Mouse (Mus musculus): ENCODE data around the gene Prss16. TPM values are rescaled to one million over a fixed set of nuclear protein-coding genes. Genes with fewer than 3 reads are reported as not detected.
A peak's percentile ranks its signal among the peaks of the same experiment; 100 is the strongest.

Gene Prss16
- polyA plus RNA-seq, 1 experiment = 0.22 TPM

- no peak for TF ChIP-seq POLR2A (IDR thresholded peaks at IDR 0.05; ENCODE audit: control insufficient read depth, low read depth, low read length)
- TF ChIP-seq CTCF (IDR thresholded peaks at IDR 0.05; ENCODE audit: control insufficient read depth, insufficient read depth, insufficient replicate concordance, low read depth, low read length) = no peak
- peaks cover 7% of the 10 kb centered on the region for H3K27me3 ChIP-seq (ENCODE audit: control insufficient read depth, insufficient read depth, low read length)
- H3K27ac ChIP-seq (ENCODE audit: control insufficient read depth, insufficient read depth, low read depth, low read length) = no peak overlapping the region
- H3K36me3 ChIP-seq (ENCODE audit: control insufficient read depth, insufficient read depth, low read length) = no peaks in the 10 kb centered on the region
- H3K4me3 ChIP-seq (ENCODE audit: control insufficient read depth, low read depth, low read length) = no peak overlapping the region
- H3K4me1 ChIP-seq (ENCODE audit: control insufficient read depth, insufficient read depth, low read length) = peaks cover 9% of the 10 kb centered on the region
These were observed 8.2 kb downstream of the Prss16 start for GRCm38 (mm10) chr13:22001346-22001745.

- peaks cover 11% of the 10 kb centered on the region for H3K27me3 ChIP-seq (ENCODE audit: control insufficient read depth, insufficient read depth, low read length)
- H3K36me3 ChIP-seq (ENCODE audit: control insufficient read depth, insufficient read depth, low read length) = no peaks in the 10 kb centered on the region
- TF ChIP-seq POLR2A (IDR thresholded peaks at IDR 0.05; ENCODE audit: control insufficient read depth, low read depth, low read length) (no peak), CTCF (IDR thresholded peaks at IDR 0.05; ENCODE audit: control insufficient read depth, insufficient read depth, insufficient replicate concordance, low read depth, low read length) (no peak)
- no peak overlapping the region for H3K4me3 ChIP-seq (ENCODE audit: control insufficient read depth, low read depth, low read length)
- H3K4me1 ChIP-seq (ENCODE audit: control insufficient read depth, insufficient read depth, low read length) = peaks cover 8% of the 10 kb centered on the region
- no peak overlapping the region for H3K27ac ChIP-seq (ENCODE audit: control insufficient read depth, insufficient read depth, low read depth, low read length)
These were observed 10.4 kb downstream of the Prss16 start for GRCm38 (mm10) chr13:21999147-21999546.

- TF ChIP-seq POLR2A (IDR thresholded peaks at IDR 0.05; ENCODE audit: control insufficient read depth, low read depth, low read length) (no peak), CTCF (IDR thresholded peaks at IDR 0.05; ENCODE audit: control insufficient read depth, insufficient read depth, insufficient replicate concordance, low read depth, low read length) (no peak)
- Histone ChIP-seq H3K4me3 (ENCODE audit: control insufficient read depth, low read depth, low read length) (no peak overlapping the region), H3K4me1 (ENCODE audit: control insufficient read depth, insufficient read depth, low read length) (peaks cover 8% of the 10 kb centered on the region), H3K27ac (ENCODE audit: control insufficient read depth, insufficient read depth, low read depth, low read length) (no peak overlapping the region), H3K36me3 (ENCODE audit: control insufficient read depth, insufficient read depth, low read length) (no peaks in the 10 kb centered on the region), H3K27me3 (ENCODE audit: control insufficient read depth, insufficient read depth, low read length) (peaks cover 11% of the 10 kb centered on the region)
These were observed 11.1 kb downstream of the Prss16 start for GRCm38 (mm10) chr13:21998412-21998811.

- Histone ChIP-seq H3K4me3 (ENCODE audit: control insufficient read depth, low read depth, low read length) (no peak overlapping the region), H3K36me3 (ENCODE audit: control insufficient read depth, insufficient read depth, low read length) (no peaks in the 10 kb centered on the region), H3K4me1 (ENCODE audit: control insufficient read depth, insufficient read depth, low read length) (peaks cover 8% of the 10 kb centered on the region), H3K27me3 (ENCODE audit: control insufficient read depth, insufficient read depth, low read length) (peaks cover 11% of the 10 kb centered on the region), H3K27ac (ENCODE audit: control insufficient read depth, insufficient read depth, low read depth, low read length) (no peak overlapping the region)
- no peak for TF ChIP-seq POLR2A (IDR thresholded peaks at IDR 0.05; ENCODE audit: control insufficient read depth, low read depth, low read length)
- no peak for TF ChIP-seq CTCF (IDR thresholded peaks at IDR 0.05; ENCODE audit: control insufficient read depth, insufficient read depth, insufficient replicate concordance, low read depth, low read length)
These were observed 11.7 kb downstream of the Prss16 start for GRCm38 (mm10) chr13:21997821-21998220.

GRCm38 (mm10) chr13:21997201-21997820 lies 12.2 kb downstream of the Prss16 start:
- no peak for TF ChIP-seq POLR2A (IDR thresholded peaks at IDR 0.05; ENCODE audit: control insufficient read depth, low read depth, low read length)
- no peak for TF ChIP-seq CTCF (IDR thresholded peaks at IDR 0.05; ENCODE audit: control insufficient read depth, insufficient read depth, insufficient replicate concordance, low read depth, low read length)
- H3K4me3 ChIP-seq (ENCODE audit: control insufficient read depth, low read depth, low read length) = no peak overlapping the region; the same call in 1 of the 2 replicates
- no peaks in the 10 kb centered on the region for H3K36me3 ChIP-seq (ENCODE audit: control insufficient read depth, insufficient read depth, low read length)
- H3K27me3 ChIP-seq (ENCODE audit: control insufficient read depth, insufficient read depth, low read length) = peaks cover 11% of the 10 kb centered on the region
- H3K4me1 ChIP-seq (ENCODE audit: control insufficient read depth, insufficient read depth, low read length) = peaks cover 8% of the 10 kb centered on the region
- no peak overlapping the region for H3K27ac ChIP-seq (ENCODE audit: control insufficient read depth, insufficient read depth, low read depth, low read length)

- TF ChIP-seq CTCF (IDR thresholded peaks at IDR 0.05; ENCODE audit: control insufficient read depth, insufficient read depth, insufficient replicate concordance, low read depth, low read length) (no peak), POLR2A (IDR thresholded peaks at IDR 0.05; ENCODE audit: control insufficient read depth, low read depth, low read length) (no peak)
- H3K4me3 ChIP-seq (ENCODE audit: control insufficient read depth, low read depth, low read length) = peak overlapping the region; percentile 55
- no peak overlapping the region for H3K27ac ChIP-seq (ENCODE audit: control insufficient read depth, insufficient read depth, low read depth, low read length)
- no peaks in the 10 kb centered on the region for H3K36me3 ChIP-seq (ENCODE audit: control insufficient read depth, insufficient read depth, low read length)
- H3K27me3 ChIP-seq (ENCODE audit: control insufficient read depth, insufficient read depth, low read length) = peaks cover 11% of the 10 kb centered on the region
- peaks cover 8% of the 10 kb centered on the region for H3K4me1 ChIP-seq (ENCODE audit: control insufficient read depth, insufficient read depth, low read length)
These were observed 12.7 kb downstream of the Prss16 start for GRCm38 (mm10) chr13:21996840-21997185.

GRCm38 (mm10) chr13:21996101-21996839 lies 13.3 kb downstream of the Prss16 start:
- Histone ChIP-seq H3K36me3 (ENCODE audit: control insufficient read depth, insufficient read depth, low read length) (no peaks in the 10 kb centered on the region), H3K27ac (ENCODE audit: control insufficient read depth, insufficient read depth, low read depth, low read length) (no peak overlapping the region), H3K4me1 (ENCODE audit: control insufficient read depth, insufficient read depth, low read length) (peaks cover 8% of the 10 kb centered on the region), H3K27me3 (ENCODE audit: control insufficient read depth, insufficient read depth, low read length) (peaks cover 11% of the 10 kb centered on the region), H3K4me3 (ENCODE audit: control insufficient read depth, low read depth, low read length) (peak overlapping the region; percentile 55; the same call in 1 of the 2 replicates)
- TF ChIP-seq CTCF (IDR thresholded peaks at IDR 0.05; ENCODE audit: control insufficient read depth, insufficient read depth, insufficient replicate concordance, low read depth, low read length) = no peak
- TF ChIP-seq POLR2A (IDR thresholded peaks at IDR 0.05; ENCODE audit: control insufficient read depth, low read depth, low read length) = no peak
